Mouse (Mus musculus) ES-Bruce4 (cell line): Measurements from ENCODE around the gene Timmdc1. TPM values are rescaled to one million over a fixed set of nuclear protein-coding genes. Genes with fewer than 3 reads are reported as not detected.

Experiments
- H3K27ac ChIP-seq: 2 replicates; pipeline ENCODE4 v1.5.1; 2012; ENCODE audit warnings: low read length, inconsistent platforms; ENCODE audit not compliant: insufficient read depth
- H3K27me3 ChIP-seq: 2 replicates; pipeline ENCODE4 v1.6.1; 2012; ENCODE audit warnings: mild to moderate bottlenecking, low read length, inconsistent platforms; ENCODE audit not compliant: control insufficient read depth, poor library complexity, insufficient read depth, severe bottlenecking
- H3K36me3 ChIP-seq: 2 replicates; pipeline ENCODE4 v1.6.1; 2012; ENCODE audit warnings: inconsistent platforms, mild to moderate bottlenecking, low read length, moderate library complexity; ENCODE audit not compliant: control insufficient read depth, poor library complexity, insufficient read depth, severe bottlenecking
- H3K4me1 ChIP-seq: one replicate; pipeline ENCODE4 v1.8.1; 2011; ENCODE audit warnings: low read length; ENCODE audit not compliant: control insufficient read depth, insufficient read depth
- H3K4me3 ChIP-seq: 2 replicates; pipeline ENCODE4 v1.5.1; 2011; ENCODE audit warnings: low read depth, mild to moderate bottlenecking, low read length
- H3K9ac ChIP-seq: 2 replicates; pipeline ENCODE4 v1.6.1; 2012; ENCODE audit warnings: low read depth, mild to moderate bottlenecking, inconsistent platforms; ENCODE audit not compliant: poor library complexity, severe bottlenecking
- H3K9me3 ChIP-seq: replicated peaks from 2 replicates; pipeline ENCODE4 v1.6.1; 2012; ENCODE audit warnings: mild to moderate bottlenecking, low read length, inconsistent platforms; ENCODE audit not compliant: control insufficient read depth, poor library complexity, insufficient read depth, severe bottlenecking
- CTCF ChIP-seq: IDR thresholded peaks from one replicate; pipeline ENCODE4 v1.8.1; 2011; ENCODE audit warnings: low read depth, low read length
- EP300 ChIP-seq: IDR thresholded peaks from 2 replicates; pipeline ENCODE4 v1.6.1; 2011; ENCODE audit warnings: low read depth, low read length; ENCODE audit not compliant: insufficient read depth
- POLR2A ChIP-seq: IDR thresholded peaks from one replicate; pipeline ENCODE4 v1.8.1; 2011; ENCODE audit warnings: low read length; ENCODE audit not compliant: insufficient read depth
- polyA plus RNA-seq: library from polyadenylated mRNA; stranded (reverse); fragments of >200 nt; gene quantifications from 2 replicates; pipeline ENCODE4 v1.2.4, GENCODE M21; 2011; ENCODE audit warnings: low read depth; ENCODE audit not compliant: missing spikeins, insufficient read depth, insufficient read length

Timmdc1 gene
- polyA plus RNA-seq, 1 experiment: 46.4 TPM

- H3K4me3 ChIP-seq: no peak overlapping the region
- no peaks in the 10 kb centered on the region for H3K27me3 ChIP-seq
- peaks cover 6% of the 10 kb centered on the region for H3K4me1 ChIP-seq
- no peaks in the 10 kb centered on the region for H3K36me3 ChIP-seq
- H3K9ac ChIP-seq: no peak overlapping the region
- no peak overlapping the region for H3K27ac ChIP-seq
- TF ChIP-seq POLR2A (no peak), CTCF (no peak), EP300 (no peak)
- no peaks in the 10 kb centered on the region for H3K9me3 ChIP-seq
Observed at GRCm38 (mm10) chr16:38469437-38469836, 53.0 kb downstream of the Timmdc1 start.

- H3K4me1 ChIP-seq: peaks cover 6% of the 10 kb centered on the region
- H3K9me3 ChIP-seq: no peaks in the 10 kb centered on the region
- H3K4me3 ChIP-seq: no peak overlapping the region
- no peak overlapping the region for H3K9ac ChIP-seq
- TF ChIP-seq CTCF (no peak), EP300 (no peak), POLR2A (no peak)
- no peaks in the 10 kb centered on the region for H3K27me3 ChIP-seq
- H3K36me3 ChIP-seq: no peaks in the 10 kb centered on the region
- no peak overlapping the region for H3K27ac ChIP-seq
Observed at GRCm38 (mm10) chr16:38468706-38469018, 53.8 kb downstream of the Timmdc1 start.

- Histone ChIP-seq H3K9me3 (no peaks in the 10 kb centered on the region), H3K36me3 (no peaks in the 10 kb centered on the region), H3K27me3 (no peaks in the 10 kb centered on the region), H3K4me3 (no peak overlapping the region), H3K4me1 (peaks cover 6% of the 10 kb centered on the region), H3K27ac (no peak overlapping the region), H3K9ac (no peak overlapping the region)
- TF ChIP-seq CTCF (no peak), POLR2A (no peak), EP300 (no peak)
Observed at GRCm38 (mm10) chr16:38467917-38468705, 54.4 kb downstream of the Timmdc1 start.

GRCm38 (mm10) chr16:38467091-38467916, 55.2 kb downstream of the Timmdc1 start:
- Histone ChIP-seq H3K27ac (no peak overlapping the region), H3K9me3 (no peaks in the 10 kb centered on the region), H3K4me1 (peaks cover 6% of the 10 kb centered on the region), H3K4me3 (no peak overlapping the region), H3K9ac (no peak overlapping the region), H3K27me3 (no peaks in the 10 kb centered on the region), H3K36me3 (no peaks in the 10 kb centered on the region)
- TF ChIP-seq POLR2A (no peak), EP300 (no peak), CTCF (no peak)

- Histone ChIP-seq H3K36me3 (no peaks in the 10 kb centered on the region), H3K9ac (no peak overlapping the region), H3K9me3 (no peaks in the 10 kb centered on the region), H3K4me3 (no peak overlapping the region), H3K4me1 (peaks cover 4% of the 10 kb centered on the region), H3K27ac (no peak overlapping the region), H3K27me3 (no peaks in the 10 kb centered on the region)
- TF ChIP-seq POLR2A: no peak
- no peak for TF ChIP-seq EP300
- TF ChIP-seq CTCF: no peak
Observed at GRCm38 (mm10) chr16:38466089-38466488, 56.4 kb downstream of the Timmdc1 start.

- Histone ChIP-seq H3K4me1 (peaks cover 2% of the 10 kb centered on the region), H3K4me3 (no peak overlapping the region), H3K27ac (no peak overlapping the region), H3K9me3 (no peaks in the 10 kb centered on the region), H3K27me3 (no peaks in the 10 kb centered on the region), H3K9ac (no peak overlapping the region), H3K36me3 (no peaks in the 10 kb centered on the region)
- TF ChIP-seq POLR2A (no peak), CTCF (no peak), EP300 (no peak)
Observed at GRCm38 (mm10) chr16:38463305-38463704, 59.2 kb downstream of the Timmdc1 start.
